In the genomic region with DNA sequence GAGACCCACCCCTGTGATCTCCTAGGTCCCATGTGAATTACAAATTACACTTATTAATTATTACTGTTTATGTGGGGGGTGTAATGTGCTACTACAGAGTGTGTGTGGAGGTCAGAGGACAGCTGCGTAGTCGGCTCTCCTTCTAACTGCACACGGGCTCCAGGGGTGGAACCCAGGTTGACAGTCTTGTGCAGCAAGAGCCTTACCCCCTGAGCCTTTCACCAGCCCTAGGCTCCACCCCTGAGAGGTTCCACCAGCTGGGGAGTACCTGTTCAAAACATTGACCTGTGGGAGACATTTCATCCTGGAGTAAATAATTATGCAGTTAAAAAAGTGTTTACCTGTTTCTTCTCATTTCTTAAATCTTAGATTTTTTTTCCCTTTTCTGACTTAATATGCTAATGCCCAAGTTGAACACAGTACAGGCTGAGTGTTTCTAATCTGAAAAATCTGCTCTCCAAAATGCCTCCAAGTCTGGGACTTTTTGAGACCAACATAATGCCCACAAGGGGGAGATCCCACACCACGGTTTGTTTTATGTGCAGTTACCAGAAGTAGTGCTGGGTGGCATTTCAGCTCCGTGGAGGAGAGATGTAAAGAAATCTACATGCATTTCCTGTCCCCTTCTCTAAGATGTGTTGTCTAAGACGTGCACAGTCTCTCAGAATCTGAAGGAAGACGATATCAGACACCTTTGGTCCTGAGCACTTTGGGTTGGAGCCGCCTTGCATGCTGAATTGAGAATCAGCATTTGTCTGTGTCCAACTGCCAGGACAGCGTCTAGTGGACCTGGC, we compare ENCODE assay signal across 8 mouse cellular contexts. TPM values are rescaled to one million over a fixed set of nuclear protein-coding genes. Genes with fewer than 3 reads are reported as not detected.
A peak's percentile ranks its signal among the peaks of the same experiment; 100 is the strongest.
DNase-seq lines count a peak whose midpoint lies in the region; ATAC-seq lines count a peak whose summit lies in the region.

No protein-coding gene starts in this region.

- peak; percentile 83 for ATAC-seq in CD4-positive, CD25-positive, alpha-beta regulatory T cell, adult 4 months
- ATAC-seq in embryonic facial prominence, embryonic 13.5 days (ENCODE audit: insufficient number of reproducible peaks, insufficient read depth, low FRiP score, low TSS enrichment, low read depth): no peak
- no peak for ATAC-seq in stomach, embryonic 16.5 days (ENCODE audit: insufficient read depth, low FRiP score)

- 29% methylated on average over 9 of the region's 9 CpGs for WGBS in embryonic facial prominence, embryonic 13.5 days
- WGBS in stomach, embryonic 16.5 days: 25% methylated on average over 9 of the region's 9 CpGs

- no peaks in the 10 kb centered on the region for H3K27me3 ChIP-seq in embryonic facial prominence, embryonic 13.5 days
- H3K27me3 ChIP-seq in stomach, embryonic 16.5 days (ENCODE audit: control insufficient read depth, insufficient read depth, low read length): no peaks in the 10 kb centered on the region

- peaks cover 11% of the 10 kb centered on the region for H3K4me1 ChIP-seq in embryonic facial prominence, embryonic 13.5 days
- H3K4me1 ChIP-seq in stomach, embryonic 16.5 days (ENCODE audit: control insufficient read depth, insufficient read depth, low read length): peaks cover 12% of the 10 kb centered on the region

- H3K9ac ChIP-seq in embryonic facial prominence, embryonic 13.5 days: 0 out of 2 replicates have a peak overlapping the region, but pooled peaks have one; percentile 44
- H3K9ac ChIP-seq in stomach, embryonic 16.5 days (ENCODE audit: low read length): 0 out of 2 replicates have a peak overlapping the region, but pooled peaks have one; percentile 46

- DNase-seq in 3T3-L1 (ENCODE audit: low read depth, low spot score): peak; percentile 72
- peak; percentile 66 for DNase-seq in kidney, adult 11 months
- DNase-seq in lung, postnatal 25 days (ENCODE audit: low spot score): peak; percentile 29
- DNase-seq in cerebellum, adult 18-20 months: no peak
- no peak for DNase-seq in layer of hippocampus, postnatal 10 days (ENCODE audit: low spot score in 2 of 2)

- no peak overlapping the region for H3K27ac ChIP-seq in embryonic facial prominence, embryonic 13.5 days
- H3K27ac ChIP-seq in stomach, embryonic 16.5 days (ENCODE audit: low read length): peak overlapping the region; percentile 58; the same call in 1 of the 2 replicates

- H3K9me3 ChIP-seq in embryonic facial prominence, embryonic 13.5 days: no peaks in the 10 kb centered on the region
- no peaks in the 10 kb centered on the region for H3K9me3 ChIP-seq in stomach, embryonic 16.5 days (replicated peaks; ENCODE audit: control insufficient read depth, low read length)

- H3K36me3 ChIP-seq in embryonic facial prominence, embryonic 13.5 days: no peaks in the 10 kb centered on the region
- no peaks in the 10 kb centered on the region for H3K36me3 ChIP-seq in stomach, embryonic 16.5 days (ENCODE audit: control insufficient read depth, insufficient read depth, low read length)

- H3K4me2 ChIP-seq in embryonic facial prominence, embryonic 13.5 days: peak overlapping the region; percentile 48
- peak overlapping the region; percentile 20; the same call in 1 of the 2 replicates for H3K4me2 ChIP-seq in stomach, embryonic 16.5 days (ENCODE audit: low read depth, low read length)

- peak overlapping the region; percentile 18; the same call in 1 of the 2 replicates for H3K4me3 ChIP-seq in embryonic facial prominence, embryonic 13.5 days
- H3K4me3 ChIP-seq in stomach, embryonic 16.5 days (replicated peaks; ENCODE audit: low read length): no peak overlapping the region

RNA-seq across cellular contexts. Expression of a gene that starts 9.3 kb away (rescaled TPM):
- polyA plus RNA-seq in CD4-positive, CD25-positive, alpha-beta regulatory T cell, adult 4 months (2017; shearing (Covaris generic)): 10 to 100 TPM; 33.3 to 41.4 TPM
- polyA plus RNA-seq in embryonic facial prominence, embryonic 13.5 days (2015; fragmentation: Nextera tagmentation; extraction: Ambion mirVana): 4.3 and 6.0 TPM in 2 replicates
- polyA plus RNA-seq in stomach, embryonic 16.5 days (2015; fragmentation: Nextera tagmentation; extraction: Ambion mirVana): 14.1 and 14.6 TPM in 2 replicates
- total RNA-seq in layer of hippocampus, postnatal 10 days (2021): 10 to 100 TPM; 54.9 to 59.6 TPM

Comparison
In these comparisons a context has a peak if more than half of its experiments do, and no peak if none do; other contexts are left out.
1. DNase-seq: peak in 3T3-L1 (single experiment), kidney, adult 11 months (single experiment) and lung, postnatal 25 days (single experiment); none in cerebellum, adult 18-20 months (0 of 2) and layer of hippocampus, postnatal 10 days (0 of 2).